Mouse (Mus musculus): ENCODE measurements around the gene Prkar2b. TPM values are rescaled to one million over a fixed set of nuclear protein-coding genes. Genes with fewer than 3 reads are reported as not detected.

The Prkar2b gene
- 10 to 100 TPM in 1 of 2 experiments, 1 to 10 TPM in 1; 3.8 to 13.1 TPM for total RNA-seq (2021)
- long read RNA-seq, experiment 1, partial matches to known transcripts, result 0 of 3 reads
- long read RNA-seq, experiment 1, other reads (novel, unspliced or antisense), result 0 of 3 reads
- long read RNA-seq, experiment 2, transcript Prkar2b-202 (11 exons, 3,378 nt), result major isoform, 17 of 21 reads
- long read RNA-seq, experiment 2, partial matches to known transcripts, result 0 of 21 reads
- long read RNA-seq, experiment 2, other reads (novel, unspliced or antisense), result 4 of 21 reads

- peak; percentile 90 to 94 for DNase-seq
- intact Hi-C loops (cut with DNase I), result loop anchor here (5.0 kb wide), 1 partner anchor 81 kb away; no protein-coding TSS in a partner anchor
Measured at GRCm38 (mm10) chr12:32061090-32061930, at the start of gene Prkar2b. Prkar2b (minus strand) TSS chr12:32061296.

DNA sequence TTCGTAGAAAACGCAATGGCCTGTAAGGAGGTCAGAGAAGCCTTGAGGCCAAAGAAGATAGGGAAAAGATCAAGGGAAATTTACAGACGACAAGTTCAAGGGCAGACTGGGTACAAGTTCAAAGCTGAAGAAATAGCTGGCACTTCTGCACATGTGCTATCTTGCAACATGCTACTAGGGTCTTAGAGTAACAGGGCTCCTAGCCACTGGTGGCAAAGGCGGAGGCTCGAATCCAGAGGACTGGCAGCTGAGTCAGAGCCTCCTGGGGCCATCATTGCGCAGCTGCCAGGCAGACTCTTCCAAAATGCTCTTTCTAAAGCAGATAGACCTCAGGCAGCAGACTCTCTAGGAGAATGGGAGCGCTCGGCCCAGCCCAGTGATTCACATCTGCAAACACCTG, 48.1 kb upstream of the Prkar2b start:
- intact Hi-C loops (cut with DNase I), result no loop called here
- DNase-seq, result no peak

DNA sequence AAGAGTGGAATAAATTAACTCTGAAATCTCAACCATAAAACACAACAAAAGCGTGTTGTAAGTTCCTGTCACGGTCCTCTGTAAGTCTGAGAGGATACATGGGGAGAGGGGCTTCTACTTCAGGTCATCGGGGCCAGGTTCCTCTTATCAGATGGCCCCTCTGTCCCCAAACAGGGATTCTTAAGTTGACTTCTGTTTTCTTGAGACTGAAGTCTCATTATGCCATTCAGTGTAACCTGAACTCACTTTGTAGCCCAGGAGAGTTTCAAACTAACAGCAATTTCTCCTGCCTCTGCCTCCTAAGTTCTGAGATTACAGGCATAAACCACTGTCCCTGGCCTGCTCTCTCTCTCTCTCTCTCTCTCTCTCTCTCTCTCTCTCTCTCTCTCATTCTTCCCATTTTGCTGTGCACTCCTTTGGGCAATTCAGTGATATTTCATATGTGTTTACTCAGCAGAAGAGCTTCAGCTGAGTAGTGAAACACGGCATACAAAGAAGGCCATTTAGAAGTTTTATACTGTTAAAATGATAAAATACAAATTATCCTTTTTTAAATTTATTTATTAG, 43.9 kb upstream of the Prkar2b start:
- no peak for DNase-seq
- intact Hi-C loops (cut with DNase I), result no loop called here

DNA sequence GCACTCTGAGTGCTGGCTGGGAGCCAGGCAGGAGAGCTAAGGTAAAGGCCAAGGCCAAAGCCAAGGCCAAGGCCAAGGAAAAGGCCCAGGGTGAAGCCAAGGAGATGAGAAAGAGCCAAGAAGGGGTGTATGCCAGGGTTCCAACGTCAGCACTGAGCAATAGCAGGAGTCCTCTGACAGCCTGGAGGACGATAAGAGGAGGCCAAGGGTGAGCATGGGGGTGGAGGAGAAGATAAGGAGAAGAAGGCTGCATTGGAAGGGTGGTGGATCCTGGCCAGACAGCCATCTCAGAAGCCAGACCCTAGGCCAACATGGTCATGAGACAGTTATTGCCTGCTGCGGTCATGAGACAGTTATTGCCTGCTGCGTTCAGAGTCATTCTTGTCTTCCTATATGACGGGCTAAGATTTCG, 43.4 kb upstream of the Prkar2b start:
- intact Hi-C loops (cut with DNase I), result no loop called here
- peak; percentile 42 to 46 for DNase-seq

DNA sequence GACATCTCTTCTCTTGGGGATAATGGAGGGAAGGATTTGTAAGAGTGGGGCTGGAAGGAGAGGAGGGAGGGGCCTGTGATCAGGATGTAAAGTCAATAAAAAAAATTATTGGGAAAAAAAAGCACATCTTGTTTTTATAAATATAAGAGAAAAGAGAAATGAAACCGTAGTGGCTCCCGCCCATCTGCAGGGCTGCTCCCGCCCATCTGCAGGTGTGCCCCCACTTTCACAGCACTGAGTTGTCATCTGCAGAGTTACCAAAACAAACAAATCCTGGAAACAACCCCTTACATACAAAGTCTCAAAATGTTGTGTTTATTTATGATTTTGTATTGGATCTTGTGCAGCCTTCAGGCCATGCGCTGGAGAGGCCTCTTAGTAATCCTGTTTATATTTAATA, 40.2 kb upstream of the Prkar2b start:
- intact Hi-C loops (cut with DNase I), result no loop called here
- DNase-seq, result no peak

GRCm38 (mm10) chr12:32099686-32100206, 38.6 kb upstream of the Prkar2b start:
- DNase-seq, result no peak
- intact Hi-C loops (cut with DNase I), result no loop called here

DNA sequence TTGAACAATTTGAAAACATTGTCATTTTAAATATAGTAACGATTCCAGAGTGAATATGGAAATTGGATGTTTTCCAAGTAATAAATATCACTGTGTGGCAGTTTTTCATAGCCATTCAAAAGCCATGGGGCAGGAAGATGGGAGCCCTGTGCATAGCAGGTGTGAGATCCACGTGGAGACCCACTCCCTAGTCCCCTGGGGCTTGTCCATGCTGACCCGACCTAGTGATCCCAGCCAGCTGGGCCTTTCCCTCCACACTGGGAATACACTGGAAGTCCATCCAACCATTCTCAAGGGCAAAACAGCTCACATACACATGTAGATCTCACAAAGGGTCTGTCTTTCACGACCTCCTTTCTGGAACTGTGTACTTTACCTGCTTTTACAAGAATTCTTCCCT, 37.5 kb upstream of the Prkar2b start:
- no peak for DNase-seq
- intact Hi-C loops (cut with DNase I), result no loop called here

GRCm38 (mm10) chr12:32097107-32097506, 36.0 kb upstream of the Prkar2b start:
- no peak for DNase-seq
- intact Hi-C loops (cut with DNase I), result no loop called here

DNA sequence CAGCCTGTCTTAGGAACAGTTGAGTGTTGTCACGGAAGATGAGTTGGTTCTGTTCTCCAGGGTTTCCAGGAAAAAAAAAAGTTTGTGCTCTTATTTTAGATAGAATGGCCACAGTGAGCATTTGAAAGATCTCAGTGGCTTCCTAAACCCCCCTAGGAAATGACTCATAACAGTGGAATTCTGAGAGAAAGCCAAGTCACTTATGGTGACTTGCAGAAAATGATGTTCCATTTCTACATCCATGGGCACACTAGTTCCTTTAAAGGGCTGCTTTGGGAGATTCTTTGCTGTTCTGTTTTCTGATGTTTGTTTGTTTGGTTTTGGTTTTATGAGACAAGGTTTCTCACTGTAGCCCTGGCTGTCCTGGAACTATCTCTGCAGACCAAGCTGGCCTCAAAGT, 34.1 kb upstream of the Prkar2b start:
- intact Hi-C loops (cut with DNase I), result no loop called here
- DNase-seq, result no peak

DNA sequence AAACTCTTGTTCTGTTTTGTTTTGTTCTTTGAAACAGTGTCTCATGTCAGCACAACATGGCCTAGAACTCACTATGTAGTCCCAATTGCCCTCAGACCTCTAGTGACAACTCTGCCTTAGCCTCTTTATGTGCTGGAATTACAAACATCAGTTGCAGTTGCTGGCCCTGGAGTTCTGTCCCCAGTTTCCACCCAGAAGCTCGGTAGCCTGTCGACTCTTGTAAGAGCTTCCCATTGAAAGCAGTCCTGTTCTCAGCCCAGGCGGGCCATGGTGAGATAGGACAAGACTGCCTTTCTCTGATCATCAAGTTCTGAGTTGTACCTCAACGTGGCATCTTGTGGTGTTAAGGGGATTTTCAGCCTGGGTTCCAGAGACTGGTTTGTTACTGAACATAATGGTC, 31.4 kb upstream of the Prkar2b start:
- DNase-seq, result no peak
- intact Hi-C loops (cut with DNase I), result no loop called here

- intact Hi-C loops (cut with DNase I), result no loop called here
Measured at GRCm38 (mm10) chr12:32088566-32088965, 27.5 kb upstream of the Prkar2b start.

DNA sequence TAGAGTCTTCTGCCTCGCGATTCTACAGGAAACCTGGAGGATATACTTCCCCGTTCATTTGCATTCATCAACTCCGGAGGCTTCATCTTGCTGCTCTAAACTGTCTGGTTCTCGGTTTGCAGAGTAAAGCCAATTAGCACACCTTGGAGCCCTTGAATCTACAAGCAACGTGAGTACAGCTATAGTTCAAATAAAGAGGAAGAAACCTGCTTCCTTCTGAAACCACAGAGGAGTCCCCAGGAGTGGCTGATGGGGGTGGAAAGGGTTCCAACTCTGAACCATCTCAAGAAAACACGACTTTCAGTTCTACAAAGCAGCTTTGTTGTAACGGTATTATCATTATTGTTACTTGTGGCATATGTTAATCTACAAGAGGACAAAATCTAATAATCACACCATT, 26.2 kb upstream of the Prkar2b start:
- intact Hi-C loops (cut with DNase I), result no loop called here
- no peak for DNase-seq

More at GRCm38 (mm10) chr12:32088566-32088965, 27.5 kb upstream of the Prkar2b start:
- DNase-seq, result no peak

- no peak for DNase-seq
- intact Hi-C loops (cut with DNase I), result no loop called here
Measured at GRCm38 (mm10) chr12:32086874-32087273, 25.8 kb upstream of the Prkar2b start.

GRCm38 (mm10) chr12:32085856-32086255, 24.8 kb upstream of the Prkar2b start:
- intact Hi-C loops (cut with DNase I), result no loop called here
- no peak for DNase-seq

DNA sequence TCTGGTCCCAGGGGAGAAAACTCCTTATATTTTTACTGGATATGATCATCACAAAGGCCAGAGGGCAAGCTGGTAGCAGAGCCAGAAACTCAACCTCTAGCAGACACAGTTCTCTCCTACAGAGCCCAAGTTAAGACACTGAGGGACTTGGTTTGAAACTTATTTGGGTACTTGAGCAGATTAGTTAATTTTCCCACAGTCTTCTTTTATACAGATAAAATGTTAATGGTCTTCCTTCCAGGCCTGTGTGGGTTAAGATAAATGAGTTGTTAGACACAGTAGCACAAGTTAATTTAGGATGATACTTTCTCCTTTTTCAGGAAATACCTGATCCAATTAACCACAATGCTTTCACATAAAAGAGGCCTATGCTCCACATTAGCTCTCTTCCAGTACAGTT, 24.1 kb upstream of the Prkar2b start:
- intact Hi-C loops (cut with DNase I), result no loop called here
- DNase-seq, result no peak

DNA sequence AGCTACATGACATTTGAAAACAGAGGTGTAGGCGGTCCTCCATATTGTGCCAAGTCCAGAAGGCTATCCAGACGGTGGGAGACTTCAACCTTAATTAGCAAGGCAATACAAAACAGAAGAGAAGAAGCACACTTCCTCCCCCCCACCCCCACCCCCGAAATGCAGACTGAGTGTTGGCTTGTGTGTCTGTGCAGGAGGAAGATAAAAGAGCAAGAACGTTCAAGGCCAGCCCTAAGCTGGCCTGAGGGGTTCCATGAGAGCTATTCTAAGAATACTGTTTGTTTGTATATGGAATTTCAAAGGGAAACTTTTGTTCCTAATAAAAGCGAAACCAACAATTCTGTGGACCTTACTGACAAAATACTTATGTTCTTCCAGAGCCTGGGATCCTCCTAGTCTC, 23.5 kb upstream of the Prkar2b start:
- intact Hi-C loops (cut with DNase I), result no loop called here
- DNase-seq, result no peak

- intact Hi-C loops (cut with DNase I), result no loop called here
- DNase-seq, result no peak
Measured at GRCm38 (mm10) chr12:32080692-32081091, 19.6 kb upstream of the Prkar2b start.

DNA sequence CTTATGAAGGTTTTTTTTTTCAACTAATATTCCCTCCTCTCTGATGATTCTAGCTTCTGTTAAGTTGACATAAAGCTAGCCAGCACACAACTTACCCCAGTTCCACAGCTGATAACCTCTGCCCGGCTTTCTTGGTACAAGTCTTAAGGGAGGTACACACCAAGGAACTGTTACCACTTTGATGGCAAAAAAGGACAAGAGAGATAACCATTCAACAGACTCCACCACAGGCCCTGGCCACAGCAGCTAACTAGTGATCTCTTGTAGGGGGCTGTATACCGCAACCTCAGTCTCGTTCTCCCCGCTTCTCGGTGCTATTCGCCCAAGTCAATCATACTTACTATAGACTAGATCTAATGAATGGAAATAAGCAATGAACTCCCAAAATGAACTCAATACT, 16.3 kb upstream of the Prkar2b start:
- intact Hi-C loops (cut with DNase I), result no loop called here
- DNase-seq, result no peak

DNA sequence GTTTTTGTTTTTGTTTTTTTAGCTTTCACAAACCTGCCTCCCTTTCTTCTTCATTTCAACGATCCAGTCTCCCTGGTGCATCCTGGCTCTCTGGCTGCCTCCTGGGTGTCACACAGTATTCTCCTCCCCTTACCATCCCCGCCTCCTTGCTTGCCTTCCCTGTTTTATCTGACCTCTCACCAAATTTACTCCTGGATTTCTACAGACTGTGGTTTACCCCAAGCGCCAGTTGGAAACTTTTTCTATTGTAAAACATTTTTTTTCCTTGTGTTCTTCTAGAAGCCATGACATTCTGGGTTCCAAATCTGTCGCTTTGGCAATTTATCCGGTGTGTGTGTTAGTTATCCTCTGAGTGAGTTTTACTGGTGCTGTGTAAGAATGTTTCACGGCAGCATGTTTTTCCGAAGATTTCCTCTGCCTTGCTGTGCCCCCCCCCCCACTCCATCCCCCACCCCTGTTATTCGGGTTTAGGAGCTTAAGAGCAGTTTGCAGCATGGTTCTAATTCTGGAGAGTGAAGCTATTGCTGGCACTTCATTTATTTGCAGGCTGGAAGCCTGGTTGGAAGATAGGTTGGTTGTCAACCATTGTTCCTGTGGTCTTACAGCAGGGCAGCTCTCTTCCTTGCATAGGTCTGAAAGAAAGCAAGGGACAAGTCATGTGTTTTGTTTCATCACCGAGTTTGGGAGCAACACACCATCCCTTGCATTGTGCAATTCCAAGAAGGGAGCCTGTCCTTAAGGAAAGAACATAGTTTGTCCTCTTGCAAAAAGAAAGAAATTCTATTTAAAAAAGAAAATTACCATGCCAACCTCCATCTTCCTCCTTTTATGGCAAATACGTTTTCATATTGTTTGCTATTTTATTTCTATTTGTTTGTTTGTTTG, 15.0 kb upstream of the Prkar2b start:
- DNase-seq, result no peak
- intact Hi-C loops (cut with DNase I), result no loop called here

DNA sequence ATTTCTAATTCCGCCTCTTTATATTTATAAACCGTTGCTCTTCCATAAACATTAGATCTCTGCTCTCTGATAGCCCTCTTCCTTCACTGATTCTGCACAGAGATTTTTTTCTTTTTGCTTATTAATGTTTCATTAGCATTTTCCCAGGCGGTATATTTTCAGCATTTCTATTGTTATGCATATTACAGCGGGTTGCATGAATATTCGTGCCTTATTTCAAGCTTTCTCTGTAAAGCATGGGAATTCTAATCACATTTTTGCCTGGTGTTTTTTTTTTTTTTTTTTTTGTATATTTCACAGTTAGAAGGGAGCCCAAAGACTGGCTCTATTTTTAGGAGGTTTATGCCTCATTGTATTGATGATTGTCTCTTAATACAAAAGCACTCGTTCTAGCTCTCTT, 13.2 kb upstream of the Prkar2b start:
- no peak for DNase-seq
- intact Hi-C loops (cut with DNase I), result no loop called here

Measured in heart, postnatal 14 days (tissue).